Mouse (Mus musculus) erythroblast, embryonic 14.5 days (primary cell): ENCODE measurements at regions not wholly inside any gene's neighbourhood (a gene's known extent, or its start where the extent isn't known, plus 50 kb on each side); places are given as distances from the start of the nearest gene placed in this dataset.

ENCODE experiments used
- H3K27me3 ChIP-seq: 2 replicates; pipeline ENCODE4 v1.6.1; 2012; ENCODE audit warnings: inconsistent platforms; ENCODE audit not compliant: control insufficient read depth
- H3K36me3 ChIP-seq: 2 replicates; pipeline ENCODE4 v1.6.1; 2012; ENCODE audit warnings: mild to moderate bottlenecking, inconsistent platforms; ENCODE audit not compliant: control insufficient read depth
- H3K4me1 ChIP-seq: 2 replicates; pipeline ENCODE4 v1.6.1; 2012; ENCODE audit warnings: inconsistent platforms; ENCODE audit not compliant: control insufficient read depth
- H3K4me3 ChIP-seq: replicated peaks from 2 replicates; pipeline ENCODE3; 2012; ENCODE audit warnings: moderate library complexity, mild to moderate bottlenecking, inconsistent platforms
- H3K9me3 ChIP-seq: 2 replicates; pipeline ENCODE4 v1.6.1; 2012; ENCODE audit warnings: low read length, inconsistent platforms, mixed read lengths; ENCODE audit not compliant: control insufficient read depth
- GATA1 ChIP-seq: IDR thresholded peaks from 2 replicates; pipeline ENCODE4 v1.6.1; 2012; ENCODE audit warnings: low read length, inconsistent platforms, mixed read lengths
- TAL1 ChIP-seq: IDR thresholded peaks from 3 replicates; pipeline ENCODE4 v1.6.1; 2012; ENCODE audit warnings: low read length, inconsistent platforms, mixed read lengths

- Histone ChIP-seq H3K27me3 (no peaks in the 10 kb centered on the region), H3K4me1 (no peaks in the 10 kb centered on the region), H3K36me3 (no peaks in the 10 kb centered on the region), H3K4me3 (no peak overlapping the region), H3K9me3 (no peaks in the 10 kb centered on the region)
- TF ChIP-seq GATA1 = no peak
- TF ChIP-seq TAL1 = no peak
Measured at GRCm38 (mm10) chr10:17407854-17408606, 315.0 kb upstream of the Cited2 start.

- H3K36me3 ChIP-seq = no peaks in the 10 kb centered on the region
- no peaks in the 10 kb centered on the region for H3K27me3 ChIP-seq
- no peaks in the 10 kb centered on the region for H3K4me1 ChIP-seq
- TF ChIP-seq TAL1 = no peak
- TF ChIP-seq GATA1 = no peak
- no peak overlapping the region for H3K4me3 ChIP-seq
- no peaks in the 10 kb centered on the region for H3K9me3 ChIP-seq
Measured at GRCm38 (mm10) chr10:17408781-17409180, 314.2 kb upstream of the Cited2 start.

GRCm38 (mm10) chr10:17411300-17411987 is 311.6 kb upstream of the Cited2 start:
- no peaks in the 10 kb centered on the region for H3K27me3 ChIP-seq
- TF ChIP-seq GATA1 = no peak
- no peak overlapping the region for H3K4me3 ChIP-seq
- no peaks in the 10 kb centered on the region for H3K9me3 ChIP-seq
- no peaks in the 10 kb centered on the region for H3K4me1 ChIP-seq
- H3K36me3 ChIP-seq = no peaks in the 10 kb centered on the region

- TF ChIP-seq GATA1 (no peak), TAL1 (no peak)
- Histone ChIP-seq H3K9me3 (no peaks in the 10 kb centered on the region), H3K4me3 (no peak overlapping the region), H3K27me3 (no peaks in the 10 kb centered on the region), H3K36me3 (no peaks in the 10 kb centered on the region), H3K4me1 (no peaks in the 10 kb centered on the region)
Measured at GRCm38 (mm10) chr10:17415112-17415511, 307.9 kb upstream of the Cited2 start.

- TF ChIP-seq TAL1 = no peak
- TF ChIP-seq GATA1 = no peak
- Histone ChIP-seq H3K9me3 (no peaks in the 10 kb centered on the region), H3K36me3 (no peaks in the 10 kb centered on the region), H3K4me1 (no peaks in the 10 kb centered on the region), H3K4me3 (no peak overlapping the region), H3K27me3 (no peaks in the 10 kb centered on the region)
Measured at GRCm38 (mm10) chr10:17416121-17416520, 306.9 kb upstream of the Cited2 start.

GRCm38 (mm10) chr10:17417394-17417793 is 305.6 kb upstream of the Cited2 start:
- no peaks in the 10 kb centered on the region for H3K27me3 ChIP-seq
- no peak overlapping the region for H3K4me3 ChIP-seq
- no peaks in the 10 kb centered on the region for H3K9me3 ChIP-seq
- no peaks in the 10 kb centered on the region for H3K4me1 ChIP-seq
- TF ChIP-seq GATA1 (no peak), TAL1 (no peak)
- no peaks in the 10 kb centered on the region for H3K36me3 ChIP-seq

GRCm38 (mm10) chr10:17418227-17418685 is 304.8 kb upstream of the Cited2 start:
- no peak overlapping the region for H3K4me3 ChIP-seq
- H3K9me3 ChIP-seq = no peaks in the 10 kb centered on the region
- no peaks in the 10 kb centered on the region for H3K36me3 ChIP-seq
- H3K27me3 ChIP-seq = no peaks in the 10 kb centered on the region
- TF ChIP-seq TAL1 (no peak), GATA1 (no peak)
- H3K4me1 ChIP-seq = no peaks in the 10 kb centered on the region

- no peak for TF ChIP-seq TAL1
- Histone ChIP-seq H3K9me3 (no peaks in the 10 kb centered on the region), H3K27me3 (no peaks in the 10 kb centered on the region), H3K36me3 (no peaks in the 10 kb centered on the region), H3K4me3 (no peak overlapping the region), H3K4me1 (no peaks in the 10 kb centered on the region; the same call in 1 of the 2 replicates)
Measured at GRCm38 (mm10) chr10:17423584-17424278, 299.3 kb upstream of the Cited2 start.

- no peaks in the 10 kb centered on the region for H3K27me3 ChIP-seq
- no peaks in the 10 kb centered on the region for H3K36me3 ChIP-seq
- H3K9me3 ChIP-seq = no peaks in the 10 kb centered on the region
- no peak overlapping the region for H3K4me3 ChIP-seq
- TF ChIP-seq GATA1 (no peak), TAL1 (no peak)
- no peaks in the 10 kb centered on the region; the same call in 1 of the 2 replicates for H3K4me1 ChIP-seq
Measured at GRCm38 (mm10) chr10:17426197-17426596, 296.8 kb upstream of the Cited2 start.
